9 mouse cellular contexts compared by ENCODE assay signal in the genomic region with DNA sequence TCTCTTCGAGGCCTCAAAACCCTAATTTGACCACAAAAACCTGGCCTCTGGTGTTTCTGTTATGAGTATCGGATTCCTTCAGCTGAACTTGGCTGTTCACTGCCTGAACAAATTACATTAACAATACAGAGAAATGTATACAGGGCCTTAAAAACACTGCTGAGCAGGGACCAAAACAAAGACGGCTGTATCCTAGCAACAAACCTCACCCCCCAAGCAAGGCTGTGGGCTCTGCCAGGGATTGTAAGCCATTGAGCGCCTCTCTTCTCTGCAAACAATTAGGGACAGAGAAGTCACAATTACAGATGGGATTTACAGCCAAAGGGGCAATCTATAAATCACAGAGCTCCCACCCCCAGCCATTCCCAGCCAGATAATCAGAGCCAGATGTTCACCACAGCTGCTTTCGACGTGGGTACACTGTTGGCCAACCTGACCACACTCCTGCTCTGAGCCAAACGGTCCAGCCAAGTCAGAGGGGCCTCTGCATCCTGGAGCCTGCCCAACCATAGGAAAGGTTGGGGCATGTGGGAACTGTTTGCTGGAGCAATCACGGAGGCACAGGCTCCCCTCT.
DNase-seq lines count a peak whose midpoint lies in the region; ATAC-seq and TF ChIP-seq lines count a peak whose summit lies in the region.
"Had no signal": no experiment of that assay in that cellular context is flagged by ENCODE, and none has a peak within 500 bp of the region (broad histone marks: within the 10 kb centered on the region; RNA-seq: fewer than 3 reads in every experiment).

No protein-coding gene starts in this region.

- TF ChIP-seq CTCF in embryonic fibroblast, embryonic 13.5 days (IDR thresholded peaks at IDR 0.05; ENCODE audit: borderline replicate concordance, insufficient read depth, low read length): no peak
- no peak for TF ChIP-seq CTCF in kidney, adult 2 months (conservative IDR thresholded peaks at IDR 0.05; ENCODE audit: insufficient read depth, insufficient read length, low read depth, low read length)

- peaks cover 47% of the 10 kb centered on the region for H3K79me2 ChIP-seq in myocyte (ENCODE audit: control insufficient read depth, insufficient read depth)

- no peak for DNase-seq in kidney, postnatal 10 days
- peak; percentile 47 for DNase-seq in layer of hippocampus, adult 9-11 months
- DNase-seq in urinary bladder, postnatal 4 days (ENCODE audit: low spot score in 2 of 2): no peak
- no peak for DNase-seq in kidney, adult 2 months
- DNase-seq in thymus, postnatal 0 days (ENCODE audit: low spot score): no peak

- no peaks in the 10 kb centered on the region for H3K27me3 ChIP-seq in kidney, embryonic 15.5 days
- H3K27me3 ChIP-seq in myocyte (ENCODE audit: control insufficient read depth, insufficient read depth, insufficient read length): no peaks in the 10 kb centered on the region
- no peaks in the 10 kb centered on the region for H3K27me3 ChIP-seq in kidney, adult 2 months (replicated peaks; ENCODE audit: control insufficient read depth, insufficient read depth, low read length)

- no peak overlapping the region for H3K4me2 ChIP-seq in kidney, embryonic 15.5 days
- peak overlapping the region; percentile 56 for H3K4me2 ChIP-seq in myocyte (ENCODE audit: low read depth)

- no peaks in the 10 kb centered on the region for H3K9me3 ChIP-seq in kidney, embryonic 15.5 days (replicated peaks)
- H3K9me3 ChIP-seq: G1E had no signal

- H3K27ac ChIP-seq in kidney, embryonic 15.5 days: peak overlapping the region; percentile 57
- peak overlapping the region; percentile 48 for H3K27ac ChIP-seq in embryonic fibroblast, embryonic 13.5 days (ENCODE audit: insufficient read depth, low read length)
- H3K27ac ChIP-seq in kidney, adult 2 months (ENCODE audit: insufficient read depth, low read depth, low read length): no peak overlapping the region

- TF ChIP-seq POLR2A in embryonic fibroblast, embryonic 13.5 days (IDR thresholded peaks at IDR 0.05; ENCODE audit: low read depth, low read length): no peak
- TF ChIP-seq POLR2A in myocyte (IDR thresholded peaks at IDR 0.05; ENCODE audit: insufficient read length, low read depth): no peak
- no peak for TF ChIP-seq POLR2A in kidney, adult 2 months (IDR thresholded peaks at IDR 0.05; ENCODE audit: low read depth, low read length)

- peaks cover 55% of the 10 kb centered on the region for H3K4me1 ChIP-seq in kidney, embryonic 15.5 days
- peaks cover 16% of the 10 kb centered on the region for H3K4me1 ChIP-seq in embryonic fibroblast, embryonic 13.5 days (ENCODE audit: control insufficient read depth, insufficient read depth, low read length)
- H3K4me1 ChIP-seq in kidney, adult 2 months (ENCODE audit: control insufficient read depth, insufficient read depth, low read length): peaks cover 11% of the 10 kb centered on the region

- no peak overlapping the region for H3K9ac ChIP-seq in kidney, embryonic 15.5 days

- ATAC-seq in kidney, embryonic 15.5 days (replicated peaks; ENCODE audit: low FRiP score): no peak

- H3K4me3 ChIP-seq in kidney, embryonic 15.5 days (replicated peaks): no peak overlapping the region
- no peak overlapping the region for H3K4me3 ChIP-seq in embryonic fibroblast, embryonic 13.5 days (ENCODE audit: insufficient read depth, low read length)
- H3K4me3 ChIP-seq in myocyte: no peak overlapping the region
- no peak overlapping the region for H3K4me3 ChIP-seq in kidney, adult 2 months (ENCODE audit: insufficient read depth, low read depth, low read length)

- no peak overlapping the region for H3ac ChIP-seq in myocyte (ENCODE audit: control insufficient read depth, insufficient read length)

- no peaks in the 10 kb centered on the region for H3K36me3 ChIP-seq in kidney, embryonic 15.5 days
- H3K36me3 ChIP-seq in myocyte (ENCODE audit: control insufficient read depth, insufficient read depth): no peaks in the 10 kb centered on the region
- no peaks in the 10 kb centered on the region for H3K36me3 ChIP-seq in kidney, adult 2 months (ENCODE audit: control insufficient read depth, insufficient read depth, low read length)
- H3K36me3 ChIP-seq: G1E had no signal

- WGBS in kidney, embryonic 15.5 days: 11% methylated on average over 8 of the region's 8 CpGs
- WGBS in kidney, adult 2 months: 44% methylated on average over 8 of the region's 8 CpGs

TF ChIP-seq in myocyte, 11 proteins besides CTCF, POLR2A, EP300 and RAD21:
- TF ChIP-seq MAX (IDR thresholded peaks at IDR 0.05; ENCODE audit: low read depth) (no peak), USF1 (IDR thresholded peaks at IDR 0.05; ENCODE audit: low read depth) (no peak), POLR2AphosphoS2 (IDR thresholded peaks at IDR 0.05; ENCODE audit: insufficient read length, low read depth) (no peak), CEBPB (IDR thresholded peaks at IDR 0.05; ENCODE audit: insufficient read depth, poor library complexity, severe bottlenecking) (peak; percentile 44; the same call in 1 of the 2 replicates), REST (IDR thresholded peaks at IDR 0.05; ENCODE audit: insufficient read depth, insufficient read length) (no peak), MYOG (IDR thresholded peaks at IDR 0.05; ENCODE audit: control insufficient read depth in 1 of 3, insufficient read depth in 1 of 3, insufficient read length in 2 of 3, low read depth in 2 of 3) (no peak), TCF12 (IDR thresholded peaks at IDR 0.05; ENCODE audit: insufficient read depth, poor library complexity, severe bottlenecking) (no peak), E2F4 (IDR thresholded peaks at IDR 0.05; ENCODE audit: insufficient read depth) (no peak), TCF3 (IDR thresholded peaks at IDR 0.05; ENCODE audit: insufficient read length, low read depth) (peak; percentile 37), SRF (IDR thresholded peaks at IDR 0.05; ENCODE audit: control insufficient read depth, insufficient read length, low read depth) (no peak), MYOD1 (IDR thresholded peaks at IDR 0.05; ENCODE audit: control insufficient read depth in 1 of 3, insufficient read length in 2 of 3, low read depth in 2 of 3) (peak in 2 of 3 experiments; percentile 45 to 78)
